Mouse (Mus musculus) urinary bladder, postnatal 4 days (tissue): Measurements from ENCODE around the gene Olfr930.

Experiments used
- DNase-seq, 2 experiments: peaks; one replicate each; pipeline ENCODE4 v3.0.0; 2021 to 2022; ENCODE audit warnings: low spot score in 2 of 2

Olfr930 gene

DNA sequence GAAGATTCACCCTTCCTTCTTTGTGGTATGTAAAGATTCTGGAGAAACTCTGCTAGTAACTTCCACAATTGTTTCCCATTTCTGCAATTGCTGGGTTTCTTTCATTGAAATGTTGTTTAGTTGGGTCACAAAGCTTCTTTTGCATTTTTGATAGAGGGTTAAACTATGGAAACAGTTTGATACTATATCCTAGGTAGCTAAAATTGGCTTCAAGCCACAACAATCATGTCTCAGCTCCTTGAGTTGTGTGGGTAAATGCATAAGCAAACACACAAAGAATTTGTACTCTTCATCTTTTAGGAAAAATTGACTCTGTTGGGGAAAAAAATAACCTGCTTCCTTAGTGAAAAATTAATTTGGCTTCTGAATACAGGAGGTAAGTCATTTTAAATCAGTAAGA, at the start of gene Olfr930:
Gene Olfr930 (plus strand): TSS at position 301 of the 400 bp plus-strand sequence.
- no peak for DNase-seq

GRCm38 (mm10) chr9:38953401-38954123, 24.0 kb downstream of the Olfr930 start:
- no peak for DNase-seq

GRCm38 (mm10) chr9:38954124-38954416, 24.5 kb downstream of the Olfr930 start:
- no peak for DNase-seq

DNA sequence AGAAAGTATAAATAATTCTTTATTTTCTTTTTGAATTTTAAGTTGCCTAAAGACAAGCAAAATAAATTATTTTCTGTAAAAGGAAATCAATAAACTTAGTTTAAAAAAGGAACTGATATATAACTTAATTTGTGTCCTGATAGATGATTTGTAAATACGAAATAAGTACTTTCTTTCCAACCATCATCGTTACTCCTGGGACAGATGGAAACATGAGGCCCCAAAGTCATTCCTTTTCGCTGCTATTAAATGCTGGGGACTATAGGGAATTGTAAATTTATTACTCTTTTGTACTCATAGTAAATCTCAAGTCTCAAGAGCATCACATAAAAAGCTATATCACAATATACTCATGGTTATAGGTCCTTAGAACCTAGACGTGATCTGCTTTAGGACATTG, 42.4 kb downstream of the Olfr930 start, which contains the start of gene Olfr933:
Gene Olfr933 (plus strand): TSS at position 301 of the 400 bp plus-strand sequence.
- DNase-seq, result no peak
